Mouse (Mus musculus) midbrain, embryonic 12.5 days (tissue): ENCODE results near the gene Hoxb4. TPM values are rescaled to one million over a fixed set of nuclear protein-coding genes. Genes with fewer than 3 reads are reported as not detected.
A peak's percentile ranks its signal among the peaks of the same experiment; 100 is the strongest.

ENCODE experiments used
- ATAC-seq: fragments of 200-750 bp; cut with Nextera tagmentation; 2 replicates; pipeline ENCODE4 v1.8.0; 2017; ENCODE audit warnings: low read depth, moderate TSS enrichment, moderate library complexity; ENCODE audit not compliant: low FRiP score
- H3K27ac ChIP-seq: fragments of 300-500 bp; sonication (generic); replicated peaks from 2 replicates; pipeline ENCODE4 v1.5.1; 2016; ENCODE audit warnings: mild to moderate bottlenecking
- H3K27me3 ChIP-seq: fragments of 300-500 bp; sonication (generic); 2 replicates; pipeline ENCODE4 v1.6.1; 2016; ENCODE audit warnings: mild to moderate bottlenecking
- H3K36me3 ChIP-seq: fragments of 300-500 bp; sonication (generic); 2 replicates; pipeline ENCODE4 v1.6.1; 2016
- H3K4me1 ChIP-seq: fragments of 300-500 bp; sonication (generic); 2 replicates; pipeline ENCODE4 v1.6.1; 2016
- H3K4me2 ChIP-seq: fragments of 300-500 bp; sonication (generic); replicated peaks from 2 replicates; pipeline ENCODE4 v1.6.1; 2016; ENCODE audit warnings: mild to moderate bottlenecking, moderate library complexity
- H3K4me3 ChIP-seq: fragments of 300-500 bp; sonication (generic); 2 replicates; pipeline ENCODE4 v1.5.1; 2016; ENCODE audit warnings: mild to moderate bottlenecking
- H3K9ac ChIP-seq: fragments of 300-500 bp; sonication (generic); replicated peaks from 2 replicates; pipeline ENCODE4 v1.6.1; 2016; ENCODE audit warnings: mild to moderate bottlenecking, moderate library complexity
- H3K9me3 ChIP-seq: fragments of 300-500 bp; sonication (generic); 2 replicates; pipeline ENCODE4 v1.6.1; 2016; ENCODE audit warnings: mild to moderate bottlenecking
- WGBS: fragments of 180-500 bp; shearing (Covaris S2); methylation state at CpG from one replicate; pipeline ENCODE4 v1.1.7; 2016; 5-methylcytosine and 5-hydroxymethylcytosine counted together
- polyA plus RNA-seq: library from polyadenylated mRNA; unstranded; fragments of >200 nt; fragmentation: Nextera tagmentation; extraction: Ambion mirVana; gene quantifications from 2 replicates; pipeline ENCODE4 v1.2.1, GENCODE M21; 2016

The Hoxb4 gene
- polyA plus RNA-seq, 1 experiment from 2014 or later, result not detected

GRCm38 (mm10) chr11:96279421-96280233 lies 38.4 kb upstream of the Hoxb4 start:
- H3K9ac ChIP-seq, result no peak overlapping the region
- ATAC-seq, result no peak
- H3K4me3 ChIP-seq, result no peak overlapping the region
- H3K27ac ChIP-seq, result no peak overlapping the region
- peaks cover 97% of the 10 kb centered on the region for H3K27me3 ChIP-seq
- H3K4me1 ChIP-seq, result peaks cover 9% of the 10 kb centered on the region
- H3K4me2 ChIP-seq, result no peak overlapping the region
- 1% methylated on average over 31 of the region's 31 CpGs for WGBS
- H3K36me3 ChIP-seq, result no peaks in the 10 kb centered on the region
- no peaks in the 10 kb centered on the region for H3K9me3 ChIP-seq

DNA sequence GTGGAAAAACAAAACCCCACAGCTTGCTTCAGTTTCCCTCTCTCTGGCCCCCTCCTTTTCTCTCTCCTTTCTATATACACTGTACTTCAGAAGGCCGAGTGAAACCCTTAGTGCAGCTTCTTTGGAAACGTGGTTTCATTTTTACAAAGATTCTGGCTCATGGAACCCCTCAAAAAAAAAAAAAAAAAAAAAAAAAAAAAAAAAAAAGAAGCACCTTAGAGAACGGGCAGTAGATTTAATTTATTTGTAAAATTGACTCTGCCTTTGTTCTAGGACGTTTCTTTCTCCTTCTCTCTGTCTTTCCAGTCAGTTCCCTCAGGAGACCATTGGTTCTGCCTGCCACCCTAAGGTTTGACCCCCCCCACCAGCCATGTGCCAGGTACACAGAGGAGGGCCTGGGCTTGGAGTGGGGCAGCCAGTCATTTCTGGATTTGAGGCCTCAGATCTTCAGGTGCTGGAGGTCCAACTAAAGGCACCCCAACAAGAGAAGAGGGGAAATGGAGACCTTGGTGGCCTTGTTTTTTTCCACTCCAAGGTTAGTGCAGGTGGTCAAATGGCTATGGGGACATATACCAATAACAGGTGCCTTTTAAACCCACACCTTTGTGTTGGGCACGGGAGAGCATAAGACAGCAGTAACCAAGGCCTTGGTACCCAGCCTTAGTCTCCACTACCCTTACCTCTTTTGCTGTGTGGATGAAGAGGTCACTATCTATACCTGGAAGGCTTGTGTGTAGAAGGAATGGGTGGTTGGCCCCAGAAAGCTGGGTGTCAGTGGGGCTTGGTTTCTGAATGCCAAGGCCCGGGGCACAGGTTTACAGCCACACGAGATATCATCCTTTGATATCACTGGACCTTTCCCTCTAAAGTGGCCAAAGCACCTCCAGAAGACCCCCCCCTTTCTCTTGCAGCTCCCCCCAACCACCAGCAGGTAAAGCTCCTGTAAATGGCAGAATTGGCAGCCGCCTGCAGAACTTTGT lies 37.4 kb upstream of the Hoxb4 start:
- Histone ChIP-seq H3K9me3 (no peaks in the 10 kb centered on the region), H3K36me3 (no peaks in the 10 kb centered on the region), H3K9ac (no peak overlapping the region), H3K4me3 (no peak overlapping the region), H3K4me1 (peaks cover 11% of the 10 kb centered on the region), H3K27ac (no peak overlapping the region), H3K27me3 (peaks cover 97% of the 10 kb centered on the region), H3K4me2 (no peak overlapping the region)
- 7% methylated on average over 8 of the region's 8 CpGs for WGBS
- no peak for ATAC-seq

GRCm38 (mm10) chr11:96281396-96281795 lies 36.7 kb upstream of the Hoxb4 start:
- Histone ChIP-seq H3K4me3 (no peak overlapping the region), H3K4me2 (no peak overlapping the region), H3K9me3 (no peaks in the 10 kb centered on the region), H3K27ac (no peak overlapping the region), H3K36me3 (no peaks in the 10 kb centered on the region), H3K9ac (no peak overlapping the region), H3K27me3 (peaks cover 97% of the 10 kb centered on the region), H3K4me1 (peaks cover 11% of the 10 kb centered on the region)
- WGBS, result 7% methylated on average over 18 of the region's 18 CpGs
- ATAC-seq, result no peak

GRCm38 (mm10) chr11:96281855-96282570 lies 36.1 kb upstream of the Hoxb4 start, which contains the start of gene Hoxb8:
Hoxb8 (plus strand) TSS chr11:96281905.
- H3K4me2 ChIP-seq, result no peak within 1 kb of the TSS
- peaks cover 97% of the 10 kb centered on the region for H3K27me3 ChIP-seq
- H3K9ac ChIP-seq, result no peak within 1 kb of the TSS
- H3K4me1 ChIP-seq, result peaks cover 15% of the 10 kb centered on the region
- H3K36me3 ChIP-seq, result no peaks in the 10 kb centered on the region
- no peak within 1 kb of the TSS for H3K27ac ChIP-seq
- WGBS, result 2% methylated on average over 27 of the region's 27 CpGs
- H3K4me3 ChIP-seq, result no peak within 1 kb of the TSS
- H3K9me3 ChIP-seq, result no peaks in the 10 kb centered on the region
- no peak for ATAC-seq

GRCm38 (mm10) chr11:96282795-96283430 lies 35.2 kb upstream of the Hoxb4 start:
- H3K27me3 ChIP-seq, result peaks cover 97% of the 10 kb centered on the region
- H3K4me3 ChIP-seq, result no peak overlapping the region
- H3K36me3 ChIP-seq, result no peaks in the 10 kb centered on the region
- no peak overlapping the region for H3K27ac ChIP-seq
- no peak for ATAC-seq
- H3K4me1 ChIP-seq, result peaks cover 16% of the 10 kb centered on the region
- under 1% methylated on average over 49 of the region's 49 CpGs for WGBS
- no peaks in the 10 kb centered on the region for H3K9me3 ChIP-seq
- no peak overlapping the region for H3K9ac ChIP-seq
- no peak overlapping the region for H3K4me2 ChIP-seq

GRCm38 (mm10) chr11:96284041-96284749 lies 33.9 kb upstream of the Hoxb4 start:
- 1% methylated on average over 49 of the region's 49 CpGs for WGBS
- H3K27ac ChIP-seq, result no peak overlapping the region
- peaks cover 98% of the 10 kb centered on the region for H3K27me3 ChIP-seq
- H3K4me3 ChIP-seq, result peak overlapping the region; percentile 31
- peaks cover 16% of the 10 kb centered on the region for H3K4me1 ChIP-seq
- no peak overlapping the region for H3K9ac ChIP-seq
- peak overlapping the region; percentile 47 for H3K4me2 ChIP-seq
- no peaks in the 10 kb centered on the region for H3K36me3 ChIP-seq
- no peak for ATAC-seq
- no peaks in the 10 kb centered on the region for H3K9me3 ChIP-seq

DNA sequence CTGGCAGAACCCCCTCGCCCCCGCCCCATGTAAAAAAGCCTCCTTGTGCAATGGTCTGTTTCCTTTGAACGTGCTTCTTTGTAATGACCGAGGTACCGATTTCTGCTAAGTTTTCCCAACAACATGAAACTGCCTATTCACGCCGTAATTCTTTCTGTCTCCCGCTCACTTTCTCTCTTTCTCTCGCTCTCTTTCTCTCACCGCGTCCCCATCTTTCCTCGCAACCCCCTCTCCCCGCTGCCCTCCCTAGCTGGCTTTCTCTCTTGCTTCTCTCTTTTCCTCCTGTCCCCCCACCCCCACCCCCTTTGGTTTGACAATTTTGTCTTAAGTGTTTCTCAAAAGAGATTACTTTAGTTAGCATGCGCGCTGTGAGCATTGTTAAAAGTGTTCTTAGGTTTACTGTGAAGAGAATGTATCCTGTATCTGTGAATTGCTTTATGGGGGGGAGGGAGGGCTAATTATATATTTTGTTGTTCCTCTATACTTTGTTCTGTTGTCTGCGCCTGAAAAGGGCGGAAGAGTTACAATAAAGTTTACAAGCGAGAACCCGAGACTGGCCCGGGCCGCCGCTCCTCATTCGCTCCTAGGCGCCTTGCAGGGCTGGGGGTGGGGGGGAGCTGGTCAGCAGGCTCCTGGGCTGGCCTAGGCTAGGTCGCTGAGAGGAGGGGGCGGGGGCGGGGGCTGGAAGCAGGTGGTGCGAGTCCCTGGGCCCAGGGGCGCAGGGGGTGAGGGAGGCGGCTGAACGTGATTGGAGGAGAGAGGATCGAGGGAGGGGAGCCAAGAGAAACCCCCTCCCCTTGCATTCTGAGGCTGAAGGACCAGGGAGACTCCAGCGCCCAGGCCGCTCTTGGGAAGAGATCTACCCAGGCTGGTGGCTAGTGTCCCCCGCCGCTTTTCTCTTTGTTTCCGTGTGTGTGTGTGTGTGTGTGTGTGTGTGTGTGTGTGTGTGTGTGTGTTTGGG lies 33.0 kb upstream of the Hoxb4 start:
- Histone ChIP-seq H3K4me3 (peak overlapping the region; percentile 31), H3K4me1 (peaks cover 16% of the 10 kb centered on the region), H3K27ac (no peak overlapping the region), H3K9ac (no peak overlapping the region), H3K27me3 (peaks cover 98% of the 10 kb centered on the region), H3K9me3 (no peaks in the 10 kb centered on the region), H3K4me2 (peak overlapping the region; percentile 47), H3K36me3 (no peaks in the 10 kb centered on the region)
- under 1% methylated on average over 35 of the region's 37 CpGs for WGBS
- no peak for ATAC-seq

- no peak within 1 kb of the TSS for H3K27ac ChIP-seq
- no peaks in the 10 kb centered on the region for H3K9me3 ChIP-seq
- ATAC-seq, result no peak
- H3K27me3 ChIP-seq, result peaks cover 99% of the 10 kb centered on the region
- H3K4me1 ChIP-seq, result peaks cover 16% of the 10 kb centered on the region
- 2% methylated on average over 43 of the region's 43 CpGs for WGBS
- H3K4me2 ChIP-seq, result peak within 1 kb of the TSS; percentile 34
- peak within 1 kb of the TSS; percentile 23 for H3K4me3 ChIP-seq
- no peaks in the 10 kb centered on the region for H3K36me3 ChIP-seq
- no peak within 1 kb of the TSS for H3K9ac ChIP-seq
These were observed 32.0 kb upstream of the Hoxb4 start, which contains the start of gene Hoxb7 for GRCm38 (mm10) chr11:96285771-96286738. Hoxb7 (plus strand) TSS chr11:96286623.

DNA sequence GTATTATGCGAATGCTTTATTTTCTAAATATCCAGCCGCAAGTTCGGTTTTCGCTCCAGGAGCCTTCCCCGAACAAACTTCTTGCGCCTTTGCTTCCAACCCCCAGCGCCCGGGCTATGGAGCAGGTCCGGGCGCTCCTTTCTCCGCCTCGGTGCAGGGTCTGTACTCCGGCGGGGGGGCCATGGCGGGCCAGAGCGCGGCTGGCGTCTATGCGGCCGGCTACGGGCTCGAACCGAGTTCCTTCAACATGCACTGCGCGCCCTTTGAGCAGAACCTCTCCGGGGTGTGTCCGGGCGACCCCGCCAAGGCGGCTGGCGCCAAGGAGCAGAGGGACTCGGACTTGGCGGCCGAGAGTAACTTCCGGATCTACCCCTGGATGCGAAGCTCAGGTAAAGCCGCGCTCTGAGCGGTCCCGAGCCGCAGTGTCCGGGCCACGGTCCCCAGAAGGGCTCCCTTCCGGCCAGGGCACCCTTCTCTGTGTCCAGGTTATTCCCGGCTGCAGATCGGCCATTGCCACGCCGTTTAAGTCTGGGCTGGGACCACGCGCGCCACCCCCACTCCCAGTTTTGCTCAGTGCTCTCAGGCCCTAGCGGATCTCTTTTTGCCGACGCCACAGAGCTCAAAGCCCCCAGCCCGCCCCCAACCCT lies 31.2 kb upstream of the Hoxb4 start:
- ATAC-seq, result no peak
- under 1% methylated on average over 46 of the region's 55 CpGs for WGBS
- Histone ChIP-seq H3K4me3 (peak overlapping the region; percentile 23), H3K9ac (no peak overlapping the region), H3K27ac (no peak overlapping the region), H3K27me3 (peaks cover 97% of the 10 kb centered on the region), H3K4me1 (peaks cover 16% of the 10 kb centered on the region), H3K36me3 (no peaks in the 10 kb centered on the region), H3K4me2 (peak overlapping the region; percentile 34), H3K9me3 (no peaks in the 10 kb centered on the region)
